Mouse (Mus musculus): ENCODE results near the gene Exph5. TPM values are rescaled to one million over a fixed set of nuclear protein-coding genes. Genes with fewer than 3 reads are reported as not detected.

The Exph5 gene
- polyA plus RNA-seq, 1 experiment from 2014 or later: 0.46 TPM

DNA sequence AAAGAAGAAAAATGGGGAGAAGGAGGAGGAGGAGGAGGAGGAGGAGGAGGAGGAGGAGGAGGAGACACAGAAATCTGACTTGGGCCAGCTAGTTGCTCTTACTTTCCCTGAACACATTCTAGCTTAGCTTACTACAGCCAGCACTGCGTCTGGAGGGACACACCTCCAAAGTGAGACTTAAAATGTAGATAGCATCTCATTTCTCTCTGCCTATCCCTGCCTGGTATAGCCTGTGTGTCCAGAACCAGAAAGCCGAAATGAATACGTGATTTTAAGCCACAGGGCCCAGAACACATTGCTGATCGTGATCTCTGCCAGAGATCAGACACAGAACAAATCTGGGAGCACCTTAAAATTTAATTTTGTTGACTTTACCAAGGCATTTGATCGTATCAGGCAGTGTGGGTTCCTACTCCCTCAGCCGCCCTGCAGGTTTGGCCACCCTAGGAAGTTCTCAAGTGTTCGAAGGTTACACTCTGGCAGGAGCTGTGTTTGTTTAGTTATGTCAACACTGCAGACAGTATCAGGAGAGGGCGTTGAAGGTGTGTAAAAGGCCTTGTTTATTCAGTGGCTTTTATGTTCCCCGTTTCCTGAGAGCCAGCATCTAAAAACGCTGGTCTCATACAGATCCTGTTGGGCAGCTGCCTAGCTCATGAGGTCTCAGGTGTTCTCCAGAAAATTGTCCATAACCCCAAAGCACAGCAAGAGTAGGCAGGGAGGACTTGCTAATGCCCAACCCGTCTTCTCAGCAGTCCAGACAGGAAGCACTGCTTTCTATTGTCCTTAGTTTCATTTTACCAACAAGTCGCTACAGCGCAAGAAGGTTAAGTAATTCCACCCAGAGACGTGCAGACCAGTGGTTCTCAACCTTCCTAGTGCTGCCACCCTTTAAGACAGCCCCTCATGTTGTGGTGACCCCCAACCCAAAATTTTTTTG lies 55.0 kb downstream of the Exph5 start:
- no peak for DNase-seq (ENCODE audit: low spot score)

DNA sequence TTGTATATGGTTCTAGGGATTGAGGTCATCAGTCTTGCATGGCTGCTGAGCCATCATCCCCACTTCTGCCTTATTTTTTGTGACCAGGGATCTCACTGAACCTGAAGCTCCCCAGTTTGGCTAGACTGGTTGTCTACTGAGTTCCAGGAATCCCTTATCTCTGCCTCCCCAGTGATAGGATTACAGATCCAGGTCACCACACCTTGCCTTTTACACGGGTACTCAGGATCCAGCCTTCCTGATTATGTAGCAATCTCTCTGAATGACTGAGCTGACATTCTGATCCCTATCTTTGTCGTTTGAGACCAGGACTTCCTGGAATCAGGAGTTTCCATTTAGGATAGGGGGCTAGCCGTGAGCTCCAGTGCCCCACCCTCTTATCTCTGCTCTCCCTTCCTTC lies 69.9 kb downstream of the Exph5 start:
- no peak for DNase-seq (ENCODE audit: low spot score)

DNA sequence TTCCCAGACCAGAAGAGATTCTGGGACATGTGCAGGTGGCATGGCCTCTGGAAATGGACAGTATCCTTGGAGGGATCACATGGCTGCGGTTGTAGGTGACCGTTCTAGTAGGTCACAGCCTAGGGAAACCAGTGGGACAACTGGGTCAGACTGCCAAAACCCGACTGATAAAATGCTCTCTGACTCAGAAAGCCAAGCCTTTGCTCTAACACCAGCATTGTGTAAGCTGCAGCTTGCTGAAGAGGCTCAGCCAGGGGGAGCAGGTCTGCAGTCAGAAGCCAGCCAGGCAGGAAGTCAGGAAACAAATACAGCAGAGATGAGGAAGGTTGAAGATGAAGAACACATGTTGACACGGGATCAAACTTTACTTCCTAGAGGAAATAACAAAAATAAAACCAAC lies 74.4 kb downstream of the Exph5 start:
- no peak for DNase-seq (ENCODE audit: low spot score)

DNA sequence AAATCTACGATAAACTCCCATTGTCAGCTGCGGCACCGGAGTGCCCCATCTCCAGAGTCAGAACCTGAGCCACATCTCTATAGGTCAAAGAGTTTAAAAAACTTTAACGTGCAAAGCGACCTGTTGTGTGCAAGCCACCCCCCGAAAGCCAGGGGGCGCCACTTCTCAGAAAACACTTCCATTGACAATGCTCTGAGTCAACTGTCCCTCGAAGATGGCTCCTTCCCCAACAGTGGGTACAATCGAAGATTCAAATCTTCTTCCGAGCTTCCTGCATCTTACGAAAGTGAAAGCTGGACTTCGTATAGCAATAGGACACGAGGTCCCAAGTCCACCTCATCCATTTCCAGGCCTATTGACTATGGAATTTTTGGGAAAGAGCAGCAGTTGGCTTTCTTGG lies 75.3 kb downstream of the Exph5 start:
- DNase-seq (ENCODE audit: low spot score): peak; percentile 35

DNA sequence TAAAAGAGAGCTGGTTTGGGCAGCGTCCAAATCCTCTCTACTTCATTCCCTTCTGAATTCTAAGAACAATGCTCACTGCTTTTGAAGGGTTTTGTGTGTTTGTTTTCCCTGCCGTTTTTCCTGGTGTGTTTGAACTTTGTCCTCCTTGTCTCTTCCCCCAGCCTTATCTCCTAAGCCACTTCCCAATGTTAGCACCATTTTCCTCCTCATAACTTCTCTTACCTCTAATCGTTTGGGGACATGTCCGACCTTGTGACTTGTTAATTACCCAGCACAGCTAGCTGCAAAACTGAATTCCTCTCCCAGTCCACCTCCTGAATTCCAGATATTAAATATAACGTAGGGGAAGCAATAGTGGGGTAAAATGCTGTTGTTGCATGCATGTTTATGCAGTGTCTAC lies 76.1 kb downstream of the Exph5 start:
- no peak for DNase-seq (ENCODE audit: low spot score)

DNA sequence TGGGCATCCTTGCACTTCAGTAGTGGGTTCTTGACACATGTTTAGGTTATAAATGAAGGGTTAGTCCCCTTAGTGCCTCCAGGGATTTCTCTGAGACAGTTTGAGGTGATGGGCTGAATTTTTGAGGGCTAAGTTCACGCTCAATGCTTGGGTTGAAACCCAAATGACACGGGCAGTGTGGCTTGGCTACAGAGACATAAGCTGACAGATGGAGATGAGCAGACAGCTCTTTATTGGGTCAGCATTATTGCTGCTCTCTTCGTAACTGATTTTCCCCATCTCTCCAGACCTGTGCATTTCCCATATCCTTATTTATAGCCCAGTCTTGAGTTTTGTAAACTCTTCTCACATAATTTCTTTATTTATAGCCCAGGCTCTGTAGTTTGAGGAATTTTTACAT lies 76.7 kb downstream of the Exph5 start:
- no peak for DNase-seq (ENCODE audit: low spot score)

DNA sequence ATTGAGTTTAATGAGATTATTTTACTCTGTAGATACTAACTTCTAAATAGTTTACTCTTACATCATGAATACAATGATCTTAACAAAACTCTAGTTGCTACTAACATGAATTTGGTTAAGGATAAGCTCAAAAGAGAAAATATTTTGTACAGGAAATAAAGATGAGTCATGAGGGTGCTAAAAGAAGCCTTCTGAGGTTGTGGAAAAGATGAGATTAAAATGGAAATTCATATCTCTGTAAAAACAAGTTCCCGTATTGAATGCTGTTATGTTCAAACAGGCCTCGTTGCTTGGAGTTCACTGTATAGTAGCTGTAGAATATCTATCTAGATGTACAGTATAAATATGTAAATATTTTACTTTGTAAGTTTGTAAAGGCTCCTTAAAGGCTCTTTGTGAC lies 79.1 kb downstream of the Exph5 start:
- DNase-seq (ENCODE audit: low spot score): no peak

DNA sequence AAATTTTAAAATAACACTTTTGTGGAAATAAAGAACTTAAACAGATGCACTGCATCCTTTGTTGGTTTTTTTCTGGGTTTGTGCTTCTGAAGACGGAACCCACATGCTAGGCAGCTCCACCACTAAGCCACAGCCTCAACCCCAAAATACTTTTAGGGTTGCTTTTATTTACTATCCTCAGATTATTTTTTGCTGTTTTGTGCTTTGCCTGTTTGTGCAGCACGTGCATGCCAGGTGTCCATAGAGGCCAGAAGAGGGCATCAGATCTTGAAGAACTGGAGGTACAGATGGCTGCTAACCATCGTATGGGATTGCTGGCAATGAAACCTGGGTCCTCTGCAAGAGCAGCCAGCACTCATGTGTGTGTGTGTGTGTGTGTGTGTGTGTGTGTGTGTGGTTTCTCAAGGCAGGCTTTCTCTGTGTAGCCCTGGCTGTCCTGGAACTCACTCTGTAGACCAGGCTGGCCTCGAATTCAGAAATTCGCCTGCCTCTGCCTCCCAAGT lies 79.7 kb downstream of the Exph5 start:
- DNase-seq (ENCODE audit: low spot score): peak; percentile 22

DNA sequence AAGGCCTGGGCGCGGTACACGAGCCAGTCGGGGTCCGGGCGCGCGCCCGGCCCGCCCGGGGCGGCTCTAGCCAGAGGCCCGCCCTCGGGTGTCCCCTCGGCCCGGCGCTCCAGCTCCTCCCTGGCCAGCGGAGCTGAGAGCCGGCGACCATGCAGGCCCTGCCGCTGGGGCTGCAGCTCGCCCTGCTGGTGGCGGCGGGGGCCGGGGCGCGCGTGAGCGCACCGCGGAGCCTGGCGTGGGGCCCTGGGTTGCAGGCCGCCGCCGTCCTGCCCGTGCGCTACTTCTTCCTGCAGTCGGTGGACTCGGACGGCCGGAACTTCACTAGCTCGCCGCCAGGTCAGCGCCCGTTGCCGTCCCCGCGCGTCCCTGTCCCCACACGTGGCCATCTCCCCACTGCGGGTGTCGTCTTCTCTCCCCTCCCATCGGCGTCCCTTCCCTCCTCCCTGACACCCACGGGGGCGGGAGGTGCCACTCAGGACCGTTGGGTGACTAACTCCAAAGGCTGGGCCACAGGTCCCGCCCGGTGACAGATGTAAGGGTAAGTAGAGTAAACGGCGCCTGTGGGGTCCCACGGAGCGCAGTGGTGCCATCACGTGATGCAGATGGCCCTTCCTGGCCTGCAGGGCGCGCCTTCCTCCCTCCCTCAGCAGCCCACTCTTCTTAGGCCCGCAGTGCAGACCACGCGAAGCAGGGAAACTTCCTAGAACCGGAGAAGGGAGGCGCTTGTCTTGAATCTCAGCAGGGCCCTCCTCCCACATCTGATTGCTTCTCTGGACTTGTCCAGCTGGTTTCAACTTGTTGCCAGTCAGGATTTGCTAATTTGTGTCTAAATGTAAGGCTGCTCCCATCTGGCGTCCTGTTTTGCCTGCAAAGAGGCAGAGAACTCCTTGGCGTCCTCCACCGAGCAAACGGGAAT lies 82.7 kb downstream of the Exph5 start, which contains the start of gene Kdelc2:
TSS of gene Kdelc2 (plus strand) at position 75 of the 916 bp plus-strand sequence.
- DNase-seq (ENCODE audit: low spot score): peak; percentile 29

DNA sequence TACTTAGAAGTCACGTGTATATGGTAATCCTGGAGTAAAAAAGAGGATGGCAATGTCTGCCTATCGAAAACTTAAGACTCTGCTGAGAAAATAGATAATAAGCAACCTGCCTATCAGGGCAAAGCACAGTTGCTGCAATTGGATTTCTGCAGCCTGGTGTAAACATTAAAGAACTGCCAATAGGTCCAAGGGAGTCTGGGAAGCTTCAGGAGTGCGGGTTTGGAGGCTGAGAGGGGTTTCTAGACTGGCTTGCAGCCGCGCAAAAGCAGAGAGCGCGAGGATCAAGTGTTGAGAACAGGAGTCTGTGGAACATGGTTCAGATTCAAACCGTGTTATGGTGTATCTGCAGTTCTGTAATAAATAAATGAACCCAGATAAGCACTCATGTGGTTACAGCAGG lies 83.4 kb downstream of the Exph5 start:
- no peak for DNase-seq (ENCODE audit: low spot score)

DNA sequence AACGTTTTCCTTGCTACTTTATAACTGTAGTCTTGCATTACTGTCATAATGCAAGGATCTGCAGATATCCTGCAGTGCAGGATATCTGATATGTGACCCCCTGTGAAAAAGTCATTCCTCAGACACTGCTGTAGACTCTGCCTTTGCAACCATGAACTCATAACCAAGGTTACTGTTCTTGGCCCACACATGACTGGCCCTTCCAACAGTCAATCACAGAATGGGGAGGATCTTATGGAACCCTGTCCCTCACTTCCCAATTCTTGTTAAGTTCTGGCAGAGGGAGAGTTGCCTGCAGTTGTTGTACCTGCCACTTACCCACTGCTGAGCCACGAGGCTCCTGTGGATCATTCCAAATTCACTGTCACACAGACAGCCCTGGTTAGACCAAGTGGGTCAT lies 86.0 kb downstream of the Exph5 start:
- no peak for DNase-seq (ENCODE audit: low spot score)

DNA sequence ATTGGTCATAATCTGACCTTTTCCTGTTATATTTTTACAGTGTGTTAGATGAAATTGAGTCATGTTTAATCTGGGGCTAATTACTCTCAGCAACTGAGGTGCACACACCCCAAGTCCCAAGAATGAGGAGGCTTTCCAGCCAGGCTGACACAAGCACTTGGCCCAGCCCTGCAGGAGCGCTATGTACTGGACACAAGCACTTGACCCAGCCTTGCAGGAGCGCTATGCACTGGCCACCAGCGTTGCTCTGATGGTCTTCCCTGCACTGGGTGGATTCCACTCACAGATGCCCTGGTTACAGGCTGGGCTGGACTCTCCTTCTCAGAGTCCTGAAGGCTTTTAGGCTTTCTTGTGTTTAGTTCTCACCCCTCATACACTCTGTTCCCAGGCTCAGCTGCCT lies 87.6 kb downstream of the Exph5 start:
- no peak for DNase-seq (ENCODE audit: low spot score)

DNA sequence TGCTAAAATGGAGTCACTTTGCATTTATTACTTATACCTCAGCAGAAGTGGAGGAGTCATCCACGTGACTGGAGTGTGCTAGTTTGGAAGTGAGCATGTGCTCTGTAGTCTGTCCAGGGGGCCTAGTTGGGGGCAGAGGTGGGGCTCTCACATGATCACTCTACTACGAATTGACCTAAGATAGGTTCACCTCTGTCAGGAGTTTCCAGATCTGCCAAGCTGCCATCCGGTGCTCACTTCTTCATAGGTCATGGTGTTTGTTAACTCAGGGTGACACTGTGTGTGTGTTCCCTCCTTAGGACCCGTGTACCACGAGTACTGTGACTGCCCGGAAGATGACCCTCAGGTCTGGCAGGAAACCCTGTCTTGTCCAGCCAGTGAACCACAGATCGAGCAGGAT lies 88.7 kb downstream of the Exph5 start:
- no peak for DNase-seq (ENCODE audit: low spot score)

DNA sequence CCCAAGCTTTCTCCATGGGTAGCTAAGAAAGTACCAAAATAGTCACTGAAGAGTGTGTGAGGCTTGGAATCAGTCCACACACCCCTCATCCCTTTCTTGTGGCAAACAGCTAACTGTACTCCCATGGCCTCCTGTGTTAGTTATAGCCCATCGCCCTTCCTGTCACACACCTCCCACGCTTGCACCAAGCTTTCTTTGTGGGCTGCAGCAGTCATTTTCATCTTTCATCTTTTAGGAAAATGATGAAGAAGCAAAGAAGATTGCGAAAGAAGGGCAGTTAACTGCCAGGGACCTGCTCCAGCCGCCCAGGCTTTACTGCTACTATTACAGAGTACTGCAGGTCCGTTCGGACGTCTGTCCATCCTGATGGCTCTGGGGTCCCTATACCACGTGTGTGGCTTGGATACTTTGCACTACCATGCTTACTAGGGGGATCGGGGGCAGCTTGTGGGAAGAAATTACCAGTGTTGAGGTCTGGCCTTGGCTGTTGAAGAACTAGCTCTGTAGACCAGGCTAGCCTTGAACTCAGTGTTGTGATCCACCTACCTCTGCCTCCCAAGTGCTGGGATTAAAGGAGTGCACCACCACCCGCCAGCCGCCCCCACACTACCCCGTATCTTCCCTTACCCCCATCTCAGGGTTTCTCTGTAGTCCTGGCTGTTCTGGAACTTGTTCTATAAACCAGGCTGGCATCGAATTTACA lies 96.4 kb downstream of the Exph5 start:
- no peak for DNase-seq (ENCODE audit: low spot score)

DNA sequence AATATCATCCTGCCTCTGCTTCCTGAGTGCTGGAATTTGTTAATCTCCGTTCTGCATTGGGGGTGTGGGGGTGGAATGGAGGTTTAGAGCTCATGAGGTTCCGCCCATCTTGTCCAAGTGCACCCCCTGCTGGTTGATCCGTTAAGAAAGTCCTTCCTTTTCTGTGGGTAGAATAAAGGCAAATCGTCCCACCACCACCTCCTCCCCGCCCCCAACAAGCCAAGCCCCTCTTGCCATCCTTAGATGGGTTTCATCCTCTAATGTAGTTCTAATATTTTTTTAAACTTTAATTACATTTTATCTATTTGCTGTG lies 96.9 kb downstream of the Exph5 start:
- peak; percentile 82 for DNase-seq (ENCODE audit: low spot score)

DNA sequence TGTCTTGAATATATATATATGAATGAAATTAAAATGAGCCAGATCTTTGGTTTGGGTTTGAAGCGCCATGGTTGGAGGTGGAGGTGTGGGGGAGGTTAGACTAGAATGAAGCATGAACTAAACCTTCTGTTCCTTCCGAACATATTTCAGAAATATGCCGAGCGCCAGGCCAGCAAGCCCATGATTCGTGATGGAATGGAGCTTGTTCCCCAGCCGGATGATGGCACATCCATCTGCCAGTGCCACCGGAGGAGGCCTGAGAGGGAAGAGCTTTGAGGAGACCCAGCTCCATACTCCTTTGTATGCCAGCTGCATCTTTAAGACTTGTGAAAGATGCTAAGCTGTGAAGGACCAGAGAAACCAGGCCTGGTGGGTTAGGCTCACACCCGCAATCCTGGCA lies 98.1 kb downstream of the Exph5 start:
- no peak for DNase-seq (ENCODE audit: low spot score)

DNA sequence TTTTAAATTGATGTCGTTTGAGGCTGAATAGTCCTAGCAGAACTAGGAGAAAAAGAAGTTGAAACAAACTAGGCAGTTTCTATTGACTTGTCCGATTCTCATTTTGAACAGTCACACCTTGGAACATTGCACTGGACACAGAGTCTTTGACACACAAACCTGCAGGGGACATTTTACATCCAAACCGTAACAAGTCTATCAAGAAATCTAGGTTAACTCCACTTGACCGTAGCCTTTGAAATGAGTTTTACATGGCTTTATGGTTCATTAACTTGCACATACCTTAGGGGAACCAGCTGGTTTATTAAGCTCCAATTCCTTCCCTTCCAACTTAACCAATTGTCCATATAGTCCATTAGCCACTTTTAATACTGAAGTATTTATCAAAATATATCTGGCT lies 99.2 kb downstream of the Exph5 start:
- no peak for DNase-seq (ENCODE audit: low spot score)

DNA sequence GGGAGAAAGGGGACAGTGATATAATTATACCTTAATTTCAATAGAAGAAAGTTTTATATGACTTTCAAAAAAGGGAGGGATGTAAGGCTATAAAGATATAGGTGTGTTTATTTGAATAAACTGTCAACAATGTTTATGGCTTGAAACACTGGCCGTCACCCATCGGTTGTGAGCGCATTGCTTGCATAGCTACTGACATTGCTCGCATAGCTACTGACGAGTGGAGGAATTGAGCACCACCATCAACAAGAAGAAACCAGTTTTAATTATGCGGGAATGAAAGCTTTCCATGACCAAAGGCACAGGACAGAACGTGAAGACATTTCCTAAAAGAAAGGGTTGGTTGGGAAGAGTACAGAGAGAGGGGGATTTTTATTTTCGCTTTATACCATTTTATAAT lies 99.7 kb downstream of the Exph5 start:
- no peak for DNase-seq (ENCODE audit: low spot score)

DNA sequence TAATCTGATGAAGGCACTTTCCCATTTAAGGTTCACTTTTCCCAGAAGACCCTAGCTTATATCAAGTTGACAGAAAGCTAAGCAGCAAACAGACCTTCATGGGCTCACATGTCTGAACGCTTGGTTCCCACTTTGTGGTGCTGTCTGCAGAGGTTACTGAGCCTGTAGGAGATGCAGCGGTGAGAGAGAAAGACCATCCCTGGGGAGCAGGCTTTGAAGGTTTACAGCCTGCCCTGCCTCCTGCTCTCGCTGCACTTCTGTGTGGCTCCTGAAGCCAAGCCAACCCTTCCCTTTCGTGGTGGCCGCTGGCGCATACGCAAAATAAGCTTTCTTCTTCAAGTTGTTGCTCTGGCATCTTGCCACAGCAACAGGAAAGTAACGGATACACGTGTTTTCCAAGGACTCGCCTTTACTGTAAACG lies 100.8 kb downstream of the Exph5 start, which contains the start of gene 4930550C14Rik:
TSS of gene 4930550C14Rik (plus strand) at position 35 of the 421 bp plus-strand sequence.
- DNase-seq (ENCODE audit: low spot score): no peak

DNA sequence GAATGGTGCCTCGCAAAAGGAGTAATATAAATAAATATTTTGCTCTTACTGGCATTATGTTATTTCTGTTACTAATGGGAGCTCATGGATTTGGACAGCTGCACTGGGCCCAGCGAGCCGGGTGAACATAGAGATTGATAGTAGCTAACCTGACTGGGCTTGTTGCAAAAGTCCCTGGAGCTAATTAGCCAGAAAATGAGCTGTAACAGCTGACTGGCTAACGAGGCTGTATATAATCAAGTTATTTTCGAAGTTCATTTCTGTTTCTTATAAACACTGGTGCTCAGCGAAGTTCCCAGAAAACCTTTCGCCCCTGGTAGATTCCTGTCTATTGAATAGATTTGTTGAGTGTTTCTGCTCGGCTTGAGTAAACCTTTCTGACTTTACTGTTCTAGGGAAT lies 101.5 kb downstream of the Exph5 start:
- DNase-seq (ENCODE audit: low spot score): no peak

DNA sequence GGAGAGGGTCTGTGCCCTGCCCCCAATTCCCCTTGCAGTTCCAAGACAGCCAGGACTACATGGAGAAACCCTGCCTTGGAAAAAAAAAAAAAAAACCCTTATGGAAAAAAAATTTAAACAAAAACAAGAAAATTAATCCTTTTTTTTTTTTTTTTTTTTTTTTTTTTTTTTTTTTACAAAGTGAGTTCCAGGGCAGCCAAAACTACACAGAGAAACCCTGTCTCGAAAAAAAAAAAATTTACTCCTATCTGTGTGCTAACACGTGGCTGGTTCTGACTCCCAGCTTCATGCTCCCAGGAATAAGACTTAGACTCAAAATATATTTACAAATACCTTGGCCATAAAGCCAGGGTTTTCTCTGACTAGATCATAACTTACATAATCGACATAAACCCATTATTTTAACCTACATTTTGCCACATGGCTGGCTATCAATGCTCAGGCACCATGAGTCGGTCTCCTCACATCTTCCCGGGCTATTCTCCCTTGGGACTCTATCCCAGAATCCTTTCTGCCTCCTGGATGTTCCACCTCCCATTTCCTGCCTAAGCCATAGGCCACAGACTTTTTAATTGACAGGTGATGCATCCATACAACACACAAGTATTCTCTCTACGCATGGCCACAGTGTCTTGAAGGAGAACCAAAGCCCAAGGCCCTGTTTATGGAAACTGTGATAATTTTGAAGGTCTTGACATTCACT lies 102.7 kb downstream of the Exph5 start:
- DNase-seq (ENCODE audit: low spot score): no peak

Data from thymus, postnatal 0 days (tissue).